Mouse (Mus musculus) bone marrow, adult 2 months (tissue): ENCODE data around the gene Orc5.

Experiments
- CTCF ChIP-seq: fragments of 200-500 bp; IDR thresholded peaks from 2 replicates; pipeline ENCODE4 v1.5.1; 2011; ENCODE audit warnings: low read length, control low read depth; ENCODE audit not compliant: control insufficient read depth, insufficient read depth
- POLR2A ChIP-seq: fragments of 200-500 bp; IDR thresholded peaks from 2 replicates; pipeline ENCODE4 v1.6.1; 2011; ENCODE audit warnings: low read depth, mild to moderate bottlenecking, control low read depth, low read length, borderline replicate concordance; ENCODE audit not compliant: control insufficient read depth

- TF ChIP-seq CTCF (no peak), POLR2A (no peak)
These were observed 46.8 kb upstream of the Orc5 start for GRCm38 (mm10) chr5:22596981-22597380.
